Mouse (Mus musculus) ovary, postnatal 36 days (tissue): ENCODE data around the gene Zfp46.

Source experiments
- DNase-seq: peaks from one replicate; pipeline ENCODE4 v3.0.0; 2022; ENCODE audit warnings: low spot score, mixed read lengths

Gene Zfp46

DNA sequence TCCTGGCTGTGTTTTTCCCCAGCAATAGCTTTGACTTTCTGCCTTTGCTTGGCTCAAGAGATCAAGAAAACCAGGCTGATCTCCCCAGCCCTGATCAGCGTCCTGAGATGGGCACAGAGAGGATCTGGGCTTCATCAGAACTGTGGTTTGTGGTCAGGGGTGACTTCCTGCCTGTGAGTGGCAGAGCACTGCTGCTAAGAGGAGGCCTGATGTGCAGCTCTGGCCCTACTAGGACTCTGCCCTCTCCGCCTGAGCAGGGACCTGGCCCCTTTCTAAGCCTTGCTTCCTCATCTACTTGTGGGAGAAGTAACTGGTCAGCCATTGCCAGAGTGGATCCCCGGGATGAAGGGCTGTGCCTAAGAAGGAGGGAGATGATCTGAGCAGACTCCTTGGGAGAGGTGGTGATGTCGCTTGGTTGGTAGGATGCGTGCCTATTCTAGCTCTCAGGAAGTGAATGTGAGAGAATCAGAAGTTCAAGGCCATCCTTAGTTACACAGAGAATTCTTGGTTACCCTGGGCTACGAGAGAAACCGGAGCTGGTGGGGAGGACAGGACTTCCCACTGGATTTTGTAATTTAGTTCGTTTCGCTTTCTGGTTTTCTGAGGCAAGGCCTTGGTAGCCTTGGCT is 17.7 kb upstream of the Zfp46 start:
- DNase-seq, result no peak

DNA sequence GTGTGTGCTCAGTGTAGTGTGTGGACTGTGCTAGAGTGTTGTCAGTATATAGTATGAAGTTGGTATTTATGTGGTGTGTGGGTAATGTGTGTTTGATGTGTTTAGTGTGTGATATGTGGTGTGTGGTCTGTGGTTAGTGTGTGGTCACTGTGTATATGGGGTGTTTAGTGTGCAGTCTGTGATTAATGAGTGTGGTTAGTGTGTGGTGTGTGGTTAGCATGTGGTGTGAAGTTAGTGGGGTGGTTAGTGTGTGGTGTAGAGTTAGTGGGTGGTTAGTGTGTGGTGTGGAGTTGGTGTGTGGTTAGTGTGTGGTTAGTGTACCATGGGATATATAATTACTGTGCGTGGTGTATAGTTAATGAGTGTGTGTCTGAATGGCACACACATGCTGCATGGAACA is 15.6 kb upstream of the Zfp46 start:
- no peak for DNase-seq

- DNase-seq, result no peak
Measured at GRCm38 (mm10) chr4:136270648-136271047, 13.8 kb upstream of the Zfp46 start.

DNA sequence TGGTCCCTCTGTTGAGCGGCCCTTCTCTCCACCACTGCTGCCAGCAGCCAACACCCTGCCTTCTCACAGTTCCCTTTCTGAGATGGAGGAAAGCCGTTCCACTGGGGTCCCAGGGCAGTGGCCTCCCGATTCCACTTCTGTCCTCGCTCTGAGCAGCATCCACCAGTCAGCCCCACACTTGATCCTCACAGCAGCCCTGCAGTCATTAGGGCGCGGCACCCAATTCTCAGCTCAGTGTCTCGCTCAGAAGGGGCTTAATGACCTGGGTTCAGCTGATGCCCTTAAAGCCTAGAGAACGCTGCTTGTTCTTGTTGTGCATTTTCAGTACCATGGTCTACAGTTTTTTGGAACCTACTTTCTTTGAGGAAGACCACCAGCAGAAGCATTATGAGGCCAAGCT is 3.4 kb upstream of the Zfp46 start:
- no peak for DNase-seq

GRCm38 (mm10) chr4:136281611-136282010 is 2.9 kb upstream of the Zfp46 start:
- no peak for DNase-seq

GRCm38 (mm10) chr4:136282621-136283480 is 1.6 kb upstream of the Zfp46 start:
- no peak for DNase-seq

DNA sequence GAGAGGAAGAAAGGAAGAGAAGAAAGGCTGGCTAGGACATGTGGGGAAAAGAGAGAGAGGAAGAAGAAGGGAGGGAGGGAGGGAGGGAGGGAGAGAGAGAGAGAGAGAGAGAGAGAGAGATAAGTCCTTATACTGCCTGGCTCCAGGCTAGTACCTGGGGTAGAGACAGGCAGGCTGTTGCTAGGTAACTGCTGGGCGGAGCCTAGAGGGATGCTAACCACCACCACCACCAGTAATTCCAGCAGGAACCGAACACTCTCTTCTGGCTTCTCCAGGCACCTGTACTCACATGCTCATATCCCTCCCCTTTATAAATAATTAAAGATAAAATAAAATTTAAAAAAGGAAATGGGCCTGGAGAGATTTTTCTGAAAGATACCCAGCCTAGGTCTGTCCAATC is 700 bp upstream of the Zfp46 start:
- DNase-seq, result no peak

DNA sequence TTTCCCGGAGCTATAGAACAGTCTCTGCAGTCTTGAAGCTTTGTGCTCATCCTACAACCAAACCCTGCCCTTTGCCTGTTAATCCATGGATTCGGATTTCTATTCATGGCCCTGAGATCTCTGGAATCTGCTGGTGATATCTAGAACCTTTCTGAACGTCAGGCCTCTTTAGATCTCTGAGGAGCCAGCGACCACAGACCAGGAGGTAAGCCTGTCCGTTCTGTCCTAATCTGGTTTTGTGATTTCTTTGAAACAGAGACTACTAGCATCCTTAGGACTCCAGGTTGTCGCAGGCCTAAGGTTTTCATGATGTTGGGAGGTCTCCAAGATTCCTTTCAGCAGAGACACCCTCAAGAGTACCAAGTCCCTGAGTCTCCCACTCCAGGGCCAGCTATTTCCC is 408 bp downstream of the Zfp46 start:
- DNase-seq, result no peak

DNA sequence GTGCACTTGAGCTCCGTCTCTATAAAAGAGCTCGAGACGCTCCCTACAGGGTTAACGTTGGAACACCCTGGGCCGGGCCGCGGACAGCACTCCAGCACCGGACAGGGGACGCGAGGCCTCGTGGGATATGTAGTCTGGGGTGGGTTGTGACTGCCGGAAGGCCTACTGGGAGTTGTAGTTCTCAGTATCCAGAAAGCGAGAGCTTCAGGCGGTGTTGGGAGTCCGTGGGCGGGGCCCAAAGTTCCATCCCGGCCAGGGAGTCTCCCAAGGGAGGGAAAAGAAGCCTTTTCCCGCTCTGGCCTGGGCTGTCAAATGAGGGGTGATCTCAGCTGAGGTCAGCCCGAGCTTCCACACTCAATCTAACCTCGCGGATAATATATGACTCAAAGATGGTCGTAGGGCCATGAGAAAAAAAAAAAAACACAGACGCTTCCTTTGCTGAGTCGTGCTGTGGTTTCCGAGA is 896 bp downstream of the Zfp46 start:
- DNase-seq, result peak; percentile 92

DNA sequence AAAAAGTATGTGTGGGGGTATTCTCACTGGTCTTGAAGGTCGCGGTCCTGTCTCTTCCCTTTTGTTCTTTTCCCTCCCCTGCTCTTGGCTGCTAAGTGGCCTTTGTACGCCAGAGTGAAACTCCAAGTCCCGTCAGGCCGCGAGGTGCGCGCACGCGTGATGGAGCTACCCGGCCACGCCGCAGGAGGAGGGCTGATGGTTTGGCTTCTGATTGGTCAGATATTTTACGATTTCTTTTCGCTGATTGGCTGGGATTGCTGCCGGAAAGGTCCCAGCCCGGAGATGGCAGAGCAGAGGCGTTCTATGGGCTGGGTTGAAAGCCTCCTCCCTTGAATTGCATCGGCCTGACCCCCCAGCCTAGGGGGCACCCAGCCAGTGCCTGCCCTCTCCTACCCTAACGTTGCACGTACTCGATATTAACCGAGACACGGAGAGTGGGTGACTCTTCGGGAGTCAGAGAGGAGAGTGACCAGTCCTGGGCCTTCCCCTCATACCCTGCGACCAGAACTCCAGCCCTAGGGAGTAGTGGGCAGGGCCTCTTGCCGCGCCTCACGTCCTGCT is 1.4 kb downstream of the Zfp46 start:
- peak; percentile 94 for DNase-seq

DNA sequence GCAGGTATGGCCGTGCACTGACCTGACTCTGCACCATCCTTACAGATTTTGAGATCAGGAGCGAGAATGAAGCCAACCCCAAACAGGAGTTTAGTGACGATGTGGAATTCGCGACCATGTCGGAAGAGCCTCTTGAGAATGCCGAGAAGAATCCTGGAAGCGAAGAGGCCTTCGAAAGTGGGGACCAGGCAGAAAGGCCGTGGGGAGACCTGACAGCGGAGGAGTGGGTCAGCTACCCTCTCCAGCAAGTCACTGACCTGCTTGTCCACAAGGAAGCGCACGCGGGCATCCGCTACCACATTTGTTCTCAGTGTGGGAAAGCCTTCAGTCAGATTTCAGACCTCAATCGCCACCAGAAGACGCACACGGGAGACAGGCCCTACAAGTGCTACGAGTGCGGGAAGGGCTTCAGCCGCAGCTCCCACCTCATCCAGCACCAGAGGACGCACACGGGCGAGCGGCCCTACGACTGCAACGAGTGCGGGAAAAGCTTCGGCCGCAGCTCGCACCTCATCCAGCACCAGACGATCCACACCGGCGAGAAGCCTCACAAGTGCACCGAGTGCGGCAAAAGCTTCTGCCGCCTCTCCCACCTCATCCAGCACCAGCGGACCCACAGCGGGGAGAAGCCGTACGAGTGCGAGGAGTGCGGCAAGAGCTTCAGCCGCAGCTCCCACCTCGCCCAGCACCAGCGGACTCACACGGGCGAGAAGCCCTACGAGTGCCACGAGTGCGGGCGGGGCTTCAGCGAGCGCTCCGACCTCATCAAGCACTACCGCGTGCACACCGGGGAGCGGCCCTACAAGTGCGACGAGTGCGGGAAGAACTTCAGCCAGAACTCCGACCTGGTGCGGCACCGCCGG is 5.7 kb downstream of the Zfp46 start:
- DNase-seq, result no peak

DNA sequence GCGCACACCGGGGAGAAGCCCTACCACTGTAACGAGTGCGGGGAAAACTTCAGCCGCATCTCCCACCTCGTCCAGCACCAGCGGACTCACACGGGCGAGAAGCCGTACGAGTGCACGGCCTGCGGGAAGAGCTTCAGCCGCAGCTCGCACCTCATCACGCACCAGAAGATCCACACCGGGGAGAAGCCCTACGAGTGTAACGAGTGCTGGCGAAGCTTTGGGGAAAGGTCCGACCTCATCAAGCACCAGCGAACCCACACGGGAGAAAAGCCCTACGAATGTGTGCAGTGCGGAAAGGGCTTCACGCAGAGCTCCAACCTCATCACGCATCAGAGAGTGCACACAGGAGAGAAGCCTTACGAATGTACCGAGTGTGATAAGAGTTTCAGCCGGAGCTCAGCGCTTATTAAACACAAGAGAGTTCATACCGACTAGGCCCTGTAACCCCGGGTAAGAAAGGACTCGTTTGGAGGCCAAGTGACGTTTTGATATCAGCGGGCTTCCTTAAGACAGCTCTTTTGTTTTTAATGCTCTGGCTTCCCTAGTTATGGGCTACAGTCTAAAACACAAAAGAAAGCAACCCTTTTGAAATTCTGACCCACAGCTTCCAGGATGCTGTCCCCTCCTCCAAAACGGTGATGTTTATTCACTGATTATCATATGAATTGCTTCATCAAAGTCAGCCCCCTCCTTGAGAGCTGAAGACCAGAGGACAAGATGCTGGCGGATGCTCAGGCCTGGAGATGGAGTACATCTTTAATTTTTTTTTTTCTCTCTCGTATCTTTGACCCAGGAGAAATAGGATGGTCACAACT is 6.5 kb downstream of the Zfp46 start:
- DNase-seq, result no peak

DNA sequence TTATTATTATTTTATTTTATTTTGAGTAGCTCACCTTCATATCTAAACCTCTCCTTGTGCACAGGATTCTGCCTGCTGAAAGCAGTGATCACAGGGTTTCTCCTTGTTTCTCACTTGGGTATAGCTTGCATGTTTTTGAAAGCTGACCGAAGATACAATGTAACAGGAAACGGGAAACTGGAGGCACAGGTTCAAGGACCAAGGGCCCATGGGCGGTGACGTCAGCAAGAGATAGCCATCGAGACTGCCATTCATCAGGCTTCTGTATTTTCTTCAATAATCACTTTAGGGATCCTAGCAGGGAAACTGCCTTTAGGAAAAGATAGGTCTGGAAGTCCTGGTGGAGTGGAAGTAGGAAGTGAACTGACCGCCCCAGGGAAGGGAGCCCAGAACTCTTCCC is 7.2 kb downstream of the Zfp46 start:
- no peak for DNase-seq

DNA sequence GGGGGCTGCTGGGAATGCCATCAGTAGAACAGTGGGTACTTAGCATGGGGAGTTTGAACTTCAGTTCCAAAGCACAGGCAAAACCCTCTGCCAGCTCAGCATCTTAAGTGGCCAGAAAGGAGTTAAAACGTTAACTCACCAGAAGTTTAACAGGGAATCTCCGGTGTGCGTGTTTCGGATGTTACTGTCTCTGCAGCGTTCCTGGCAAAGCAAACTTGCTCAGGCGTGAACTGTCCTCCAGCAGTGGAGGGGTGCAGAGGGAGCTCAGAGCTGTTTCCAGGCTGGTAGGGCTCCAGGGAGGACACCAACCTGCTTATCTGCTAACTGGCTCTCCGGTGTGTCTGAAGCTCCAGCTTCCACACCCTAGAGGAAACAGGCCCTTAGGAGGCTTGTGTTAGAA is 11.5 kb downstream of the Zfp46 start:
- no peak for DNase-seq

DNA sequence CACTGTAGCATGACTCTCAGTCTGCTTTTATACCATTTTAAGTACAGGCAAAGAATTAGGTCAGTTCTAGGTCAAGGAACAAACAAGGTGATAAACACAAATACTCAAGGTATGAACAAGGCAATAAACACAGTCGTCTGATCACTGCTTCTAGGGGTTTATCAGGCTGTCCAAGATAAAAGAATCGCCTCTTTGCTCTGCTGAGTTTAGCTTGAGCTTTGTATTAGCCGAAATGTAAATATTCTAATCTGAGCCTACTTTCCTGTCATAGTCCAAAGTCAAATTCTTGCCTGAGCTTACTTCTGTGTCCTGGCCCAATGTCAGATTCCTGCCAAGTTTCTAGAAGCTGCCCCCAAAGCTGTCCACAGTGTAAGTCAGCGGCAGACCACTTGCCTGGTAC is 18.0 kb downstream of the Zfp46 start:
- no peak for DNase-seq

DNA sequence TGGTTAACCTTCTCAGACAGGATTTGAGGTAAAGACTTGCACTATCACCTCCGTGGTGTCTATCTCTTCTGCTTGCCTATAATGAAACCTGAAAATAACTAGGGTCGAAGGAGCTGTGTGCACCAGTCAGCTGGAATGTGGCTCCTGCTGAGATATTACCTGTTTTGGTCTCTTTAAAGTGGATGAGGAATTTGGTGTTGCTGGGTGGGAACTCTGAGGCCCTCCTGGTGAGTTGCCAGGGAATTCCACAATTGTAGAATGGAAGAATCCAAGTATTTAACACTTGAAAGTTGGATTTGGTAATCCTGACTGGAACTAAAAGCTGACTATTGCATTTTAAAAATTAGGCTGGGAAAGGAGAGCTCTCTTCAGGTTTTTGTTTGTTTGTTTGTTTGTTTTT is 19.7 kb downstream of the Zfp46 start:
- DNase-seq, result no peak

DNA sequence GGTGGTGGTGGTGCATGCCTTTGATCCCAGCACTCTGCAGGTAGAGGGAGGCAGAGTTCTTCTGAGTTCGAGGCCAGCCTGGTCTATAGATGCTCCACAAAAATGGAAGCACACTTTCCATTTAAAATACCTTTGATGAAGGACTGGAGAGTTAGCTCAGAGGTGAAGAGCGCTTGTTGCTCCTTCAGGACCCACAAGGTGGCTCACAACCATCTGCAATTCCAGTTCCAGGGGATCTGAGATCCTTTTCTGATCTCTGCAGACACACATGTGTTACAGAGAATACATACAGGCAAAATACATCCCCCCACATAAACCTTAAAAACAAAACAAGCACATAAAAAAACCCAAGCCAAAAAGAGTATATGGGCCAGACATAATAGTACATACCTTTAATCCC is 23.9 kb downstream of the Zfp46 start:
- no peak for DNase-seq

- DNase-seq, result peak; percentile 49
Measured at GRCm38 (mm10) chr4:136309780-136310179, 25.3 kb downstream of the Zfp46 start.

- DNase-seq, result peak; percentile 99
Measured at GRCm38 (mm10) chr4:136310229-136311041, 26.0 kb downstream of the Zfp46 start, which contains the start of gene Hnrnpr. TSS of gene Hnrnpr (plus strand) at chr4:136310942.
